Mouse (Mus musculus): ENCODE measurements around the gene Papln.

DNA sequence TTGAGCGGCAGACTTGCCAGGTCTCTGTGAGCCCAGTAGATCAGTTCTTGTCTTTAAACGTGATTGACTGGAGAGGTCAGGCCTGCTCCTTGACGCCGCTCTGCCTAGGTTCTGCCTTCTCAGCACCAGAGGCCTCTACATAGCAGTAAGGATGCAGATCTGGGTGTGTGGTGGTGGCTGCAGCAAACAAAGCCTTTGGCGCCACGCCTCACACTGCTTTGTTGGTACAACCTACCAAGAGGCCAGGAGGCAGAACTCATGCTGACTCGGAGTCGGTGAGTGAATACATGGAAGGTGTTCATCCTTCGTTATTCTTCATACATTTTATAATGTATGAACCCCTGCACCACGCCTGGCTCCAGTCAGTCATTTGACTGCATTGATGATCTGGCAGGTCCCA lies 4.7 kb upstream of the Papln start:
- TF ChIP-seq CTCF (IDR thresholded peaks at IDR 0.05; ENCODE audit: extremely low read depth, insufficient read length, insufficient replicate concordance, low read depth, low read length) (no peak), POLR2A (IDR thresholded peaks at IDR 0.05; ENCODE audit: low read depth, low read length) (no peak)

All from small intestine, adult 2 months (tissue).